Mouse (Mus musculus) kidney, postnatal 0 days (tissue): ENCODE data around the gene Coq8a. TPM values are rescaled to one million over a fixed set of nuclear protein-coding genes. Genes with fewer than 3 reads are reported as not detected.
A peak's percentile ranks its signal among the peaks of the same experiment; 100 is the strongest.

ENCODE experiments used
- ATAC-seq: fragments of 200-750 bp; cut with Nextera tagmentation; replicated peaks from 2 replicates; pipeline ENCODE4 v1.8.0; 2017; ENCODE audit warnings: low read depth, moderate number of reproducible peaks, moderate TSS enrichment, moderate library complexity; ENCODE audit not compliant: low FRiP score
- DNase-seq: peaks from one replicate; pipeline ENCODE4 v3.0.0-alpha.2; 2016; ENCODE audit warnings: low spot score
- H3K27ac ChIP-seq: fragments of 300-500 bp; sonication (generic); 2 replicates; pipeline ENCODE4 v1.5.1; 2014; ENCODE audit warnings: mild to moderate bottlenecking
- H3K27me3 ChIP-seq: fragments of 300-500 bp; sonication (generic); 2 replicates; pipeline ENCODE4 v1.6.1; 2014; ENCODE audit warnings: low read length, mixed read lengths; ENCODE audit not compliant: insufficient read depth
- H3K36me3 ChIP-seq: fragments of 300-500 bp; sonication (generic); 2 replicates; pipeline ENCODE4 v1.6.1; 2014; ENCODE audit warnings: low read length, mixed read lengths; ENCODE audit not compliant: insufficient read depth
- H3K4me1 ChIP-seq: fragments of 300-500 bp; sonication (generic); replicated peaks from 2 replicates; pipeline ENCODE4 v1.6.1; 2014; ENCODE audit warnings: antibody characterized with exemption, low read length, mixed read lengths; ENCODE audit not compliant: insufficient read depth
- H3K4me2 ChIP-seq: fragments of 300-500 bp; sonication (generic); 2 replicates; pipeline ENCODE4 v1.6.1; 2014; ENCODE audit warnings: mild to moderate bottlenecking, low read length, moderate library complexity, mixed read lengths
- H3K4me3 ChIP-seq: fragments of 300-500 bp; sonication (generic); replicated peaks from 2 replicates; pipeline ENCODE4 v1.5.1; 2014; ENCODE audit warnings: low read depth, low read length
- H3K9ac ChIP-seq: fragments of 300-500 bp; sonication (generic); 2 replicates; pipeline ENCODE4 v1.6.1; 2014; ENCODE audit warnings: low read depth, low read length
- H3K9me3 ChIP-seq: fragments of 300-500 bp; sonication (generic); replicated peaks from 2 replicates; pipeline ENCODE4 v1.6.1; 2016; ENCODE audit warnings: low read length, inconsistent platforms, mixed read lengths
- CTCF ChIP-seq: IDR thresholded peaks from 2 replicates; pipeline ENCODE4 v1.5.1; 2016; ENCODE audit warnings: antibody characterized with exemption, low read depth, mild to moderate bottlenecking, moderate library complexity
- WGBS: fragments of 180-500 bp; shearing (Covaris S2); extraction: QIAGEN DNeasy Blood & Tissue Kit; methylation state at CpG from one replicate; pipeline ENCODE4 v1.1.7; 2014; 5-methylcytosine and 5-hydroxymethylcytosine counted together
- polyA plus RNA-seq: library from polyadenylated mRNA; unstranded; fragments of >200 nt; fragmentation: Nextera tagmentation; extraction: Ambion mirVana; gene quantifications from 2 replicates; pipeline ENCODE4 v1.2.1, GENCODE M21; 2015

The Coq8a gene
- polyA plus RNA-seq, 1 experiment from 2014 or later = 31.5 TPM

GRCm38 (mm10) chr1:180229906-180230305 lies 30.5 kb upstream of the Coq8a start:
- 72% methylated on average over 7 of the region's 7 CpGs for WGBS
- no peak for ATAC-seq
- no peaks in the 10 kb centered on the region for H3K4me1 ChIP-seq
- H3K9ac ChIP-seq = no peak overlapping the region
- 0 out of 2 replicates have a peak, but pooled peaks cover 4% of the 10 kb centered on the region for H3K36me3 ChIP-seq
- H3K27ac ChIP-seq = no peak overlapping the region
- TF ChIP-seq CTCF = no peak
- DNase-seq = no peak
- no peak overlapping the region for H3K4me3 ChIP-seq
- no peaks in the 10 kb centered on the region for H3K27me3 ChIP-seq
- no peak overlapping the region for H3K4me2 ChIP-seq
- H3K9me3 ChIP-seq = no peaks in the 10 kb centered on the region

GRCm38 (mm10) chr1:180228854-180229253 lies 29.5 kb upstream of the Coq8a start:
- ATAC-seq (no peak), DNase-seq (no peak)
- H3K4me2 ChIP-seq = no peak overlapping the region
- no peak overlapping the region for H3K27ac ChIP-seq
- peak overlapping the region; percentile 18; the same call in 1 of the 2 replicates for H3K9ac ChIP-seq
- H3K27me3 ChIP-seq = no peaks in the 10 kb centered on the region
- 86% methylated on average over 12 of the region's 12 CpGs for whole genome bisulfite sequencing
- H3K4me3 ChIP-seq = no peak overlapping the region
- no peaks in the 10 kb centered on the region for H3K9me3 ChIP-seq
- no peaks in the 10 kb centered on the region for H3K4me1 ChIP-seq
- H3K36me3 ChIP-seq = 0 out of 2 replicates have a peak, but pooled peaks cover 4% of the 10 kb centered on the region
- no peak for TF ChIP-seq CTCF

- H3K4me2 ChIP-seq = no peak overlapping the region
These were observed 27.4 kb upstream of the Coq8a start for GRCm38 (mm10) chr1:180226766-180227165.

GRCm38 (mm10) chr1:180226221-180226713 lies 26.9 kb upstream of the Coq8a start:
- peak; percentile 59 for DNase-seq
- peak; percentile 74 for ATAC-seq
- peak overlapping the region; percentile 77 for H3K4me2 ChIP-seq
- peak overlapping the region; percentile 34 for H3K4me3 ChIP-seq
- no peaks in the 10 kb centered on the region for H3K27me3 ChIP-seq
- peak overlapping the region; percentile 28; the same call in 1 of the 2 replicates for H3K9ac ChIP-seq
- 6% methylated on average over 12 of the region's 12 CpGs for WGBS
- peak overlapping the region; percentile 75 for H3K27ac ChIP-seq
- no peaks in the 10 kb centered on the region for H3K4me1 ChIP-seq
- TF ChIP-seq CTCF = peak; percentile 54
- no peaks in the 10 kb centered on the region for H3K36me3 ChIP-seq
- H3K9me3 ChIP-seq = no peaks in the 10 kb centered on the region

More at GRCm38 (mm10) chr1:180226766-180227165, 27.4 kb upstream of the Coq8a start:
- no peak; the same call in 1 of the 2 replicates for ATAC-seq
- Histone ChIP-seq H3K4me1 (no peaks in the 10 kb centered on the region), H3K9me3 (no peaks in the 10 kb centered on the region), H3K27ac (peak overlapping the region; percentile 75; the same call in 1 of the 2 replicates), H3K27me3 (no peaks in the 10 kb centered on the region), H3K36me3 (no peaks in the 10 kb centered on the region), H3K9ac (no peak overlapping the region; the same call in 1 of the 2 replicates), H3K4me3 (no peak overlapping the region)
- no peak for TF ChIP-seq CTCF
- 76% methylated on average over 3 of the region's 3 CpGs for WGBS
- no peak for DNase-seq

GRCm38 (mm10) chr1:180225500-180226220 lies 26.3 kb upstream of the Coq8a start:
- 14% methylated on average over 21 of the region's 21 CpGs for WGBS
- H3K27ac ChIP-seq = peak overlapping the region; percentile 75
- no peak for TF ChIP-seq CTCF

GRCm38 (mm10) chr1:180222007-180222406 lies 22.6 kb upstream of the Coq8a start:
- no peak for DNase-seq
- H3K9me3 ChIP-seq = no peaks in the 10 kb centered on the region
- no peak overlapping the region for H3K9ac ChIP-seq
- H3K36me3 ChIP-seq = no peaks in the 10 kb centered on the region
- no peak for ATAC-seq
- no peak overlapping the region for H3K27ac ChIP-seq
- no peak overlapping the region for H3K4me2 ChIP-seq
- H3K4me1 ChIP-seq = no peaks in the 10 kb centered on the region
- WGBS = 85% methylated on average over 1 of the region's 1 CpGs
- H3K27me3 ChIP-seq = no peaks in the 10 kb centered on the region
- H3K4me3 ChIP-seq = no peak overlapping the region
- no peak for TF ChIP-seq CTCF

More at GRCm38 (mm10) chr1:180225500-180226220, 26.3 kb upstream of the Coq8a start:
- Histone ChIP-seq H3K36me3 (no peaks in the 10 kb centered on the region), H3K4me3 (peak overlapping the region; percentile 34), H3K4me1 (no peaks in the 10 kb centered on the region), H3K27me3 (no peaks in the 10 kb centered on the region), H3K9me3 (no peaks in the 10 kb centered on the region), H3K4me2 (peak overlapping the region; percentile 77), H3K9ac (peak overlapping the region; percentile 28; the same call in 1 of the 2 replicates)
- ATAC-seq = peak; percentile 90
- DNase-seq = peak; percentile 79
